Mouse (Mus musculus) forebrain, postnatal 0 days (tissue): ENCODE data around the gene Hs3st1. TPM values are rescaled to one million over a fixed set of nuclear protein-coding genes. Genes with fewer than 3 reads are reported as not detected.
A peak's percentile ranks its signal among the peaks of the same experiment; 100 is the strongest.

ENCODE experiments used
- ATAC-seq: fragments of 200-750 bp; cut with Nextera tagmentation; 2 replicates; pipeline ENCODE4 v1.8.0; 2017; ENCODE audit warnings: mild to moderate bottlenecking, moderate library complexity
- DNase-seq: peaks from one replicate; pipeline ENCODE4 v3.0.0-alpha.2; 2015
- H3K27ac ChIP-seq: fragments of 300-500 bp; sonication (generic); 2 replicates; pipeline ENCODE4 v1.5.1; 2014; ENCODE audit warnings: low read depth, mild to moderate bottlenecking, antibody characterized with exemption, low read length, moderate library complexity, mixed read lengths
- H3K27me3 ChIP-seq: fragments of 300-500 bp; sonication (generic); 2 replicates; pipeline ENCODE4 v1.6.1; 2014; ENCODE audit warnings: mild to moderate bottlenecking, low read length, mixed read lengths; ENCODE audit not compliant: insufficient read depth
- H3K36me3 ChIP-seq: fragments of 300-500 bp; sonication (generic); 2 replicates; pipeline ENCODE4 v1.6.1; 2014; ENCODE audit warnings: mild to moderate bottlenecking, moderate library complexity; ENCODE audit not compliant: insufficient read depth
- H3K4me1 ChIP-seq: fragments of 300-500 bp; sonication (generic); 2 replicates; pipeline ENCODE4 v1.6.1; 2014; ENCODE audit warnings: antibody characterized with exemption; ENCODE audit not compliant: insufficient read depth
- H3K4me2 ChIP-seq: fragments of 300-500 bp; sonication (generic); 2 replicates; pipeline ENCODE4 v1.6.1; 2014; ENCODE audit warnings: low read depth, mild to moderate bottlenecking, moderate library complexity
- H3K4me3 ChIP-seq: fragments of 300-500 bp; sonication (generic); 2 replicates; pipeline ENCODE4 v1.5.1; 2014; ENCODE audit warnings: low read depth, low read length, mixed read lengths
- H3K9ac ChIP-seq: fragments of 300-500 bp; sonication (generic); 2 replicates; pipeline ENCODE4 v1.6.1; 2014; ENCODE audit warnings: mild to moderate bottlenecking
- H3K9me3 ChIP-seq: fragments of 300-500 bp; sonication (generic); 2 replicates; pipeline ENCODE4 v1.6.1; 2016; ENCODE audit warnings: low read length
- CTCF ChIP-seq: sonication (generic); IDR thresholded peaks from 2 replicates; pipeline ENCODE4 v1.5.1; 2016; ENCODE audit warnings: antibody characterized with exemption, control low read depth, low read depth
- WGBS: fragments of 180-500 bp; shearing (Covaris S2); extraction: QIAGEN DNeasy Blood & Tissue Kit; methylation state at CpG from one replicate; pipeline ENCODE4 v1.1.7; 2014; 5-methylcytosine and 5-hydroxymethylcytosine counted together
- polyA plus RNA-seq: library from polyadenylated mRNA; unstranded; fragments of >200 nt; fragmentation: Nextera tagmentation; extraction: Ambion mirVana; gene quantifications from 2 replicates; pipeline ENCODE4 v1.2.1, GENCODE M21; 2015
- total RNA-seq: library from RNA; depleted of rRNA; stranded (reverse); fragments of >200 nt; gene quantifications from 2 replicates; pipeline ENCODE4 v1.2.3, GENCODE M21; 2014

Gene Hs3st1
- total and polyA plus RNA-seq, 2 experiments from 2014 or later: 36.7 to 41.9 TPM

DNA sequence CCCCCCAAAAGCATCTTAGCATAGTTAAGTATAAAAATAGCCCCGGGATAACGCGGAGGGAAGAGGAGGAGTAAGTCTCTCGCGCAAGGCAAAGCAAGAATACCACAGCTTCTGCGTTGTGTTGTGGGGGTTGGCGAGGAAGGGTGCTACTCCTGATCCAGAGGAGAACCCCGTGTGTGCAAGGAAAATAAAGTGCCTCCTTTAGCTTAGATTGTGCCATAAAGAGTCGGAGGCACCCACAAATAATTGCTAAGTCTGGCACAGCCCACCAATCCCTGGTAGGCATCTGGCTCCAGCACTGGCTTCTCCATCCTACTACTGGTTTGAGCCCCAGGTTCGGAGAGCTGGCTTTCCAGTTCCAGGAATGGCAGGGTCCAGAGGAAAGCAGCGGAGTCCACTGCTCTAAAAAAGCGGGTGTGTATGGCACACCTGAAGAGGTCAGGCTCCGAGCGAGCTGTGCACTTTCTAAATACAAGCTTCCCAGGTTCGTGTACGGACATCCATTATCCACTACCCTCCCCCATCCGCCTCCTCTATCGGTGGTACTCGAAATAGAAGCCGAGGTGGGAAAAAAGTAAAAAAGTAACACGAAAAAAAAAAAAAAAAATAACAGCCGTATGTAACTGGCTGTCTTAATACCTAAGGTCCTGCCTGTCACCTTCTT, 111.9 kb downstream of the Hs3st1 start:
- DNase-seq (peak; percentile 57), ATAC-seq (0 out of 2 replicates have a peak, but pooled peaks have one; percentile 7)
- peak overlapping the region; percentile 80 for H3K9ac ChIP-seq
- peak overlapping the region; percentile 78 for H3K4me2 ChIP-seq
- peaks cover 11% of the 10 kb centered on the region; the same call in 1 of the 2 replicates for H3K4me1 ChIP-seq
- no peaks in the 10 kb centered on the region for H3K27me3 ChIP-seq
- peak overlapping the region; percentile 80 for H3K4me3 ChIP-seq
- WGBS: 2% methylated on average over 22 of the region's 22 CpGs
- H3K27ac ChIP-seq: peak overlapping the region; percentile 72
- H3K9me3 ChIP-seq: no peaks in the 10 kb centered on the region
- no peaks in the 10 kb centered on the region for H3K36me3 ChIP-seq
- no peak for TF ChIP-seq CTCF

DNA sequence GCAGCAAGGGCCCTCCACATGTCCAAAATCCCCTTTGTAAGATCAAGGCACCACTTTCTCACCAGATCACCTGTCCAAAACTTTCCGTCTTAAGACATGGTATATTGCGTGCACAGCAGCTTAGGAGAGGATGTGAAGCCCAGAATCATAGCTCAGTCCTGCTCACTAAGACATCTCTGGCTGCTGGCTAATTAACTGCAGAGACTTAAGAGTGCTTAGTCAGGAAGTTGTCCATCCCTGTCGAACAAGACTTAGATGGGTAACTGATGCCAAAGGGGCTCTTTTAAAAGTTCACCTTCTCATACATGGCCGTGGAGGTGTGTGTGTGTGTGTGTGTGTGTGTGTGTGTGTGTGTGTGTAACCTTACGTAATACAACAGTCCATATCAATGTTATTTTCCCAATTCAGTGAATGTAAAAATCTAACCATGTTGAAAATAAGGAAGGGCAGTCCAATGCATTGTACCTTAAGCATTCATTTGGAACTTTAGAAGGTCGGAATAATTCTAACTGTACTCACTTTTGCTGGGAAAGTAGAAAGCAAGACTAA, 113.0 kb downstream of the Hs3st1 start:
- 69% methylated on average over 6 of the region's 6 CpGs for WGBS
- no peak for TF ChIP-seq CTCF
- ATAC-seq: no peak
- Histone ChIP-seq H3K4me1 (peaks cover 20% of the 10 kb centered on the region; the same call in 1 of the 2 replicates), H3K4me2 (peak overlapping the region; percentile 78), H3K27me3 (no peaks in the 10 kb centered on the region), H3K27ac (no peak overlapping the region), H3K36me3 (no peaks in the 10 kb centered on the region), H3K4me3 (peak overlapping the region; percentile 80), H3K9me3 (no peaks in the 10 kb centered on the region), H3K9ac (peak overlapping the region; percentile 80; the same call in 1 of the 2 replicates)
- DNase-seq: no peak

DNA sequence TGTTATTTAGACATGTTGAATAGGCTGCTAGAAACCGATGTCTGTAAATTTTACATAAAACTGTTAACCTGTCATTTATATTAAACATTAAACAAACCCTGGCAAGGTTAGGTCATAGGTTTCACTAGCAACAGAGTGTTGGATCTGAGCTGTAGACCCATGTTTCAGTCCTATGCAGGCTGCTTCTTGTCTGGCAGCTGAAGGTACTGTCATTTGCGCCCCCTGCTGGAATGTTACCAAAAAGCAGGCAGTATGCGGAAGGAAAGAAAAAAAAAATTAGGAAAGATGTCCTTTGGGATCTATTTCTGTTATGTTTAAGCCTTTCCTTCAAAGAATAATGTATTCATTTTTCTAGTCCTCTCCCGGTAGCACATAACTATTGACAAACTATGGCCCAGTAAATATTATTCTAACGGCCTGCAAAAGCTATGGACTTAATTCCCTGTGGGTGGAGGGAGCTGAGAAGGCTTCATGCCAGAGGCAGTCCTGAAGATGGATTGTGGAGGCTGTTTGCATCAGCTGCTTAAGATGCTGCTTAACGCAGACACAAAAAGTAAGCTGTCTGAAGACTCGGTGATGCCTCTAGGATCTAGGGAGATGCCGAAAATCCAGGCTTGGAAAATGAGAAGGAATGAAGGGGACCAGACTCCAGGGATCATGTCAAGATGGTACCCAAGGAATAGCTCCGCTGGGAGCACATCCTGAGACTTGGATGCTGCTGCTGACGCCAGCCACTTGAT, 115.7 kb downstream of the Hs3st1 start:
- peak; percentile 52 for ATAC-seq

DNA sequence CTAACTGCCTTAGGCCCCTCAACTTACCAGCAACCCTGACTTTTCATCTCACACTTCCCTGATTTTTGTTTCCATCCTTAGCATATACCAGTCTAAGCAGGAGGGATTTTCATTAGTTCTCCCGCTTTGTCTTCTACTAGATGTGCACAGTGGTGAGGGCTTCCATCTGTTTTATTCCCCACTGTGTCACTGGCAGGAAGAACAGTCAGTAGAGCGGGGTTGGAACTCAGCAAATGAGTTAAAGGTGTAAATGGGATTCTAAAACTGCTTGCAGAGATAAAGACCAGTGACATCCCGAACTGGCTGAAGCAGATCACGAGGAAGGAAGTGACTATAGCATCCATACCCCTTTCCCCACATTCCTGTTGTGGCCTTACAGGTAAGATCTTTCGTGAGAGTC, 116.3 kb downstream of the Hs3st1 start:
- Histone ChIP-seq H3K27ac (no peak overlapping the region), H3K36me3 (0 out of 2 replicates have a peak, but pooled peaks cover 5% of the 10 kb centered on the region), H3K27me3 (no peaks in the 10 kb centered on the region), H3K4me2 (0 out of 2 replicates have a peak overlapping the region, but pooled peaks have one; percentile 78), H3K9me3 (no peaks in the 10 kb centered on the region), H3K9ac (no peak overlapping the region), H3K4me3 (no peak overlapping the region), H3K4me1 (peaks cover 21% of the 10 kb centered on the region; the same call in 1 of the 2 replicates)
- 73% methylated on average over 5 of the region's 5 CpGs for WGBS
- no peak for DNase-seq
- no peak for ATAC-seq
- no peak for TF ChIP-seq CTCF

More for the DNA sequence above, 115.7 kb downstream of the Hs3st1 start:
- H3K9ac ChIP-seq: no peak overlapping the region
- peak; percentile 87 for TF ChIP-seq CTCF
- H3K27ac ChIP-seq: no peak overlapping the region; the same call in 1 of the 2 replicates
- peak; percentile 84 for DNase-seq
- H3K9me3 ChIP-seq: no peaks in the 10 kb centered on the region
- no peak overlapping the region for H3K4me3 ChIP-seq
- peaks cover 21% of the 10 kb centered on the region; the same call in 1 of the 2 replicates for H3K4me1 ChIP-seq
- H3K36me3 ChIP-seq: 0 out of 2 replicates have a peak, but pooled peaks cover 5% of the 10 kb centered on the region
- no peaks in the 10 kb centered on the region for H3K27me3 ChIP-seq
- 40% methylated on average over 10 of the region's 10 CpGs for WGBS
- peak overlapping the region; percentile 78 for H3K4me2 ChIP-seq

DNA sequence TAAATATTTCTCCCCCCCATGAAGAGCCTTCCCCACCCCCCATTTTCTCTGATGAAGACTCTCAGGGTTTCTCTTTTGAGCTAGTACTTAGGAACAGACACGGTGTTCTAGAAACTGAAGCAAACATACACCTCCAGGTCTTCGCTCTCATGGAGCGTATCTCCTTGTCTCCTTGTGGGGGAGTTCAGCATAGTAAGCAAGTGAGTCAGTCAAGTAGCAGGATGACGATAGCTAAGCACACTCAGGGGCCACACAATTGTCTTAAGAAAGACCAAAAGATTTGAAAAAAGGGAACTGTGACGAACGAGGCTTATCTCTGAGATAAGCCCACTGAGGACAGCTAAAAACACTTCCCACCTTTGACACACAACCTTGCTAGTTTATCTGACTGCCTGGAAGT, 117.4 kb downstream of the Hs3st1 start:
- Histone ChIP-seq H3K4me3 (no peak overlapping the region), H3K4me2 (no peak overlapping the region), H3K27me3 (no peaks in the 10 kb centered on the region), H3K4me1 (peaks cover 21% of the 10 kb centered on the region; the same call in 1 of the 2 replicates), H3K27ac (no peak overlapping the region), H3K9me3 (no peaks in the 10 kb centered on the region), H3K36me3 (0 out of 2 replicates have a peak, but pooled peaks cover 5% of the 10 kb centered on the region), H3K9ac (no peak overlapping the region)
- no peak for TF ChIP-seq CTCF
- ATAC-seq (no peak), DNase-seq (no peak)
- WGBS: 80% methylated on average over 6 of the region's 6 CpGs

DNA sequence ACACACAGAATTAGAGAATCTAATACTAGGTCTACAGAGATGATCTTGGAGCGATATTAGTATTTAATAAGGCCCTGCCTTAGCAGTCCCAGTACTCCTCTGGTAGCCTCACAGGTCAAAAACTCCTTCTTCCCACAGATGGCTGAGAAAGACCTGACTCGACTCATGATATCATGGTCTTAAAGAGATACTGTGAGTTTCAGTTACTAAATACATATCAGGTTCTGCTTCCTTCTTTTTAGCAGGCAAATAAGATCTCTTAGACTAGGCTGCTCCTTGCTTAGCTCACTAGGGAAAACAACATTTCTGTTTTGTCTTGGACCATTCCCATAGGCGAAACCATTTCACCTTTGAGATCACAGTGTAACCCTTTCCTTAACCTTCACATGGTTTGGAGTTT, 119.2 kb downstream of the Hs3st1 start:
- TF ChIP-seq CTCF: no peak
- Histone ChIP-seq H3K9me3 (no peaks in the 10 kb centered on the region), H3K36me3 (0 out of 2 replicates have a peak, but pooled peaks cover 5% of the 10 kb centered on the region), H3K27me3 (no peaks in the 10 kb centered on the region), H3K4me2 (no peak overlapping the region), H3K4me1 (peaks cover 21% of the 10 kb centered on the region; the same call in 1 of the 2 replicates), H3K4me3 (no peak overlapping the region), H3K27ac (no peak overlapping the region), H3K9ac (no peak overlapping the region)
- DNase-seq (no peak), ATAC-seq (no peak)
- 93% methylated on average over 3 of the region's 3 CpGs for WGBS
